Mouse (Mus musculus): ENCODE data around the gene Btrc. TPM values are rescaled to one million over a fixed set of nuclear protein-coding genes. Genes with fewer than 3 reads are reported as not detected.

The Btrc gene
- total and polyA plus RNA-seq, 3 experiments, result 14.2 to 30.3 TPM; not detected in 1

- TF ChIP-seq ZNF384 (IDR thresholded peaks at IDR 0.05; ENCODE audit: low read depth, low read length) (peak; percentile 79), MAFK (IDR thresholded peaks at IDR 0.05; ENCODE audit: borderline replicate concordance, low read depth, low read length) (no peak), ZC3H11A (IDR thresholded peaks at IDR 0.05; ENCODE audit: low read depth, low read length) (peak; percentile 38), MAZ (IDR thresholded peaks at IDR 0.05; ENCODE audit: low read depth, low read length) (no peak)
Measured at GRCm38 (mm10) chr19:45460749-45461736, 97.5 kb downstream of the Btrc start (continued).

GRCm38 (mm10) chr19:45469760-45470159, 106.2 kb downstream of the Btrc start:
- Histone ChIP-seq H3K4me3 (ENCODE audit: control insufficient read depth in 1 of 2, insufficient read depth in 1 of 2, low read depth in 2 of 2, low read length in 2 of 2) (no peak overlapping the region), H3K9ac (ENCODE audit: control insufficient read depth, low read depth, low read length, poor library complexity, severe bottlenecking) (no peak overlapping the region), H3K79me2 (ENCODE audit: control insufficient read depth, insufficient read depth, low read length, poor library complexity) (no peaks in the 10 kb centered on the region), H3K36me3 (ENCODE audit: control insufficient read depth in 1 of 2, insufficient read depth in 2 of 2, low read length in 2 of 2) (peaks cover 0 to 5% of the 10 kb centered on the region in 2 experiments; a peak in 2 of 4 replicates), H3K9me3 (replicated peaks; ENCODE audit: insufficient read depth, low read length) (no peaks in the 10 kb centered on the region), H3K27ac (ENCODE audit: control insufficient read depth, low read depth, low read length) (no peak overlapping the region), H3K4me1 (ENCODE audit: control insufficient read depth in 1 of 2, insufficient read depth in 2 of 2, low read length in 2 of 2) (peaks cover 0 to 2% of the 10 kb centered on the region in 2 experiments; a peak in 1 of 4 replicates), H3K27me3 (ENCODE audit: control insufficient read depth in 1 of 2, insufficient read depth in 2 of 2, low read length in 2 of 2) (no peaks in the 10 kb centered on the region)
- TF ChIP-seq CTCF (IDR thresholded peaks at IDR 0.05 in 2 of 3, conservative IDR thresholded peaks at IDR 0.05 in 1 of 3; ENCODE audit: control insufficient read depth in 1 of 3, insufficient read depth in 1 of 3, low read depth in 2 of 3, low read length in 3 of 3, poor library complexity in 1 of 3, severe bottlenecking in 1 of 3) (peak; percentile 33 to 49 (median 38)), POLR2AphosphoS5 (IDR thresholded peaks at IDR 0.05; ENCODE audit: borderline replicate concordance, low read depth, low read length) (no peak)
- no peak for DNase-seq (ENCODE audit: low read depth, low spot score)

- Histone ChIP-seq H3K4me3 (ENCODE audit: control insufficient read depth in 1 of 2, insufficient read depth in 1 of 2, low read depth in 2 of 2, low read length in 2 of 2) (no peak overlapping the region), H3K27me3 (ENCODE audit: control insufficient read depth in 1 of 2, insufficient read depth in 2 of 2, low read length in 2 of 2) (no peaks in the 10 kb centered on the region), H3K79me2 (ENCODE audit: control insufficient read depth, insufficient read depth, low read length, poor library complexity) (no peaks in the 10 kb centered on the region), H3K27ac (ENCODE audit: control insufficient read depth, low read depth, low read length) (no peak overlapping the region), H3K9me3 (replicated peaks; ENCODE audit: insufficient read depth, low read length) (no peaks in the 10 kb centered on the region), H3K4me1 (ENCODE audit: control insufficient read depth in 1 of 2, insufficient read depth in 2 of 2, low read length in 2 of 2) (peaks cover 0 to 2% of the 10 kb centered on the region in 2 experiments; a peak in 1 of 4 replicates), H3K36me3 (ENCODE audit: control insufficient read depth in 1 of 2, insufficient read depth in 2 of 2, low read length in 2 of 2) (peaks cover 0 to 5% of the 10 kb centered on the region in 2 experiments; a peak in 2 of 4 replicates), H3K9ac (ENCODE audit: control insufficient read depth, low read depth, low read length, poor library complexity, severe bottlenecking) (no peak overlapping the region)
- peak; percentile 30 for DNase-seq (ENCODE audit: low read depth, low spot score)
- peak; percentile 27 to 38; a peak in 1 of 4 replicates for TF ChIP-seq EP300 (IDR thresholded peaks at IDR 0.05; ENCODE audit: low read depth in 1 of 2, low read length in 2 of 2)
- TF ChIP-seq RCOR1 (IDR thresholded peaks at IDR 0.05; ENCODE audit: low read depth, low read length), result peak; percentile 79
- TF ChIP-seq ZNF384 (IDR thresholded peaks at IDR 0.05; ENCODE audit: low read depth, low read length), result peak; percentile 36; the same call in 1 of the 2 replicates
- TF ChIP-seq GATA1 (IDR thresholded peaks at IDR 0.05; ENCODE audit: low read depth, low read length), result 0 out of 2 replicates have a peak, but pooled peaks have one; percentile 18
- 0 out of 2 replicates have a peak, but pooled peaks have one; percentile 20 for TF ChIP-seq ELF1 (IDR thresholded peaks at IDR 0.05; ENCODE audit: low read depth, low read length)
- TF ChIP-seq ZMIZ1 (IDR thresholded peaks at IDR 0.05; ENCODE audit: low read depth, low read length), result no peak
- TF ChIP-seq MEF2A (IDR thresholded peaks at IDR 0.05; ENCODE audit: extremely low read depth, insufficient replicate concordance, low read depth, low read length, poor library complexity, severe bottlenecking), result no peak
Measured at GRCm38 (mm10) chr19:45472691-45473520, 109.4 kb downstream of the Btrc start.
